Mouse (Mus musculus) neural tube, embryonic 12.5 days (tissue): ENCODE results near the gene Mad2l1bp. TPM values are rescaled to one million over a fixed set of nuclear protein-coding genes. Genes with fewer than 3 reads are reported as not detected.
A peak's percentile ranks its signal among the peaks of the same experiment; 100 is the strongest.

Experiments
- ATAC-seq: fragments of 200-750 bp; cut with Nextera tagmentation; 2 replicates; pipeline ENCODE4 v1.8.0; 2017; ENCODE audit warnings: low read depth, mild to moderate bottlenecking, moderate TSS enrichment, moderate library complexity; ENCODE audit not compliant: low FRiP score
- H3K27ac ChIP-seq: fragments of 300-500 bp; sonication (generic); 2 replicates; pipeline ENCODE4 v1.5.1; 2016
- H3K27me3 ChIP-seq: fragments of 300-500 bp; sonication (generic); replicated peaks from 2 replicates; pipeline ENCODE4 v1.6.1; 2016; ENCODE audit warnings: mild to moderate bottlenecking
- H3K36me3 ChIP-seq: fragments of 300-500 bp; sonication (generic); 2 replicates; pipeline ENCODE4 v1.6.1; 2016; ENCODE audit warnings: mild to moderate bottlenecking
- H3K4me1 ChIP-seq: fragments of 300-500 bp; sonication (generic); 2 replicates; pipeline ENCODE4 v1.6.1; 2016
- H3K4me2 ChIP-seq: fragments of 300-500 bp; sonication (generic); replicated peaks from 2 replicates; pipeline ENCODE4 v1.6.1; 2016; ENCODE audit warnings: mild to moderate bottlenecking
- H3K4me3 ChIP-seq: fragments of 300-500 bp; sonication (generic); 2 replicates; pipeline ENCODE4 v1.5.1; 2016
- H3K9ac ChIP-seq: fragments of 300-500 bp; sonication (generic); 2 replicates; pipeline ENCODE4 v1.6.1; 2016; ENCODE audit warnings: mild to moderate bottlenecking
- H3K9me3 ChIP-seq: fragments of 300-500 bp; sonication (generic); 2 replicates; pipeline ENCODE4 v1.6.1; 2016; ENCODE audit warnings: mild to moderate bottlenecking
- WGBS: fragments of 180-500 bp; shearing (Covaris S2); methylation state at CpG from one replicate; pipeline ENCODE4 v1.1.7; 2016; 5-methylcytosine and 5-hydroxymethylcytosine counted together
- polyA plus RNA-seq: library from polyadenylated mRNA; unstranded; fragments of >200 nt; fragmentation: Nextera tagmentation; extraction: Ambion mirVana; gene quantifications from 2 replicates; pipeline ENCODE4 v1.2.1, GENCODE M21; 2016

The Mad2l1bp gene
- 31.5 and 33.6 TPM in 2 replicates for polyA plus RNA-seq

DNA sequence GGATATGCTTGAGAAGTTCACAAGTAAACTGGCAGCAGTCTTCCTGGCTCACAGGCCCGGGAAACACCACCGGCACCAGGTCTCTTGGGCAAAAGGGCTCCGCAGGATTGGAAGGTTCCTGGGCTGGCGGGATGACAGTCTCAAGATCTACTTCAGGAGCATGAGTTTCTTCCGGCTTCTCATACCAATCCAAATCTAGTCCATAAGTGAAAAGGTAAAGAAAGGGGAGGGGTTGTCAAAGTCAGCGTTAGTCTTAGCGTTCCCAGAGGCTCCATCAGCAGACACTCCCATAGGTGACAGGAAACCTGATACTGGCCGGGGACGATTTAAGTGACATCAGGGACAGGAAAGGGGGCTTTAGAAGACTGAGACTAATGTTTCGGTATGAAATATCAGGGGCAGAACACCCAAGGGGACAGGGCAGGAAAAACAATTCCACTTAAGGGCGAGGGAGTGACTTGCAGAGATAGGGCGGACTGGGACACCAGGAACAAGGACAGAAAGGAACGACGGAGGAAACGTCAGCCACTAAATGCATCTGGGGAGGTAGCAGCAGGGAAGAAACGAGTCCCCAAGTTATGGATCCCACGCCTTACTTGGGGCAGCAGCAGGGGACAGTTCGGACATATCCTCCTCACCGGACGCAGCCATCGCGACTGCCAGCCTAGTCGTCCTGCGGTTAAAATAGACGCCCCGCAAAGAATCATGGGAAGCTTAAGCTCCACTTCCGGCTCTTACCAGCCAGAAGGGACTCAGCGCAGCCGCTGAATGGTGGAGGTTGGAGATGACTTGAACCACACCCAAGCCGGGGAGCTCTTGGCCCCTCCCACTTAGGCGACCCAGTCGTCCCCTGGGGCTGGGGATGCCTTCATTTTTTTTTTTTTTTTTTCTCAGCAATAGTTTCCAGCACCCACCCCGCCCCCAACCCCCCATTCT is at the start of gene Mad2l1bp:
Mad2l1bp (minus strand) TSS at position 707 of the 936 bp plus-strand sequence.
- Histone ChIP-seq H3K27me3 (no peaks in the 10 kb centered on the region), H3K9ac (peak within 1 kb of the TSS; percentile 73), H3K4me1 (peaks cover 12% of the 10 kb centered on the region), H3K4me3 (peak within 1 kb of the TSS; percentile 53), H3K4me2 (peak within 1 kb of the TSS; percentile 87), H3K27ac (no peak within 1 kb of the TSS), H3K36me3 (peaks cover 19% of the 10 kb centered on the region), H3K9me3 (no peaks in the 10 kb centered on the region)
- ATAC-seq: peak; percentile 92
- 8% methylated on average over 33 of the region's 33 CpGs for WGBS

DNA sequence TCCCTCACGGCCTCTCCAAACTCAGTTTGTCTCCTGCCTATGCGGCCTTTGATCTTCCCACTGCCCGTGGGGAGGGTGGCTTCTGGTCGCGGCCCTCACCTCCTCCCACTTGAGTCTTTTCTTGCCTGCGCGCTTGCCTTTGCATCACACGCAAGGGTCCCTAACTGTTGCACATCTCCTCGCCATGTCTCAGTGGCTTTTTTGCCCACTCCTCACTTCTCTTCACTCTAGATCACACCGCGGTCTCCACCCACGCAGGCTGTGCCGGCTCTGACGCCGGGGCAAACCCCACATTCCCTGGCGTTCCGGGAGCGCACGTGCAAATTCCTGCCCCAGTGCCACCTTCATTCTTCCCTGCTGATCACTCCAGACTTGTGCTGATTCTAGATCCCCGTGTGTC is 49.7 kb upstream of the Mad2l1bp start:
- WGBS: under 1% methylated on average over 20 of the region's 20 CpGs
- Histone ChIP-seq H3K36me3 (peaks cover 31% of the 10 kb centered on the region), H3K4me3 (peak overlapping the region; percentile 75), H3K9ac (peak overlapping the region; percentile 71), H3K4me2 (peak overlapping the region; percentile 86), H3K27ac (no peak overlapping the region), H3K27me3 (no peaks in the 10 kb centered on the region), H3K4me1 (peaks cover 22% of the 10 kb centered on the region), H3K9me3 (no peaks in the 10 kb centered on the region)
- ATAC-seq: peak; percentile 34; the same call in 1 of the 2 replicates

GRCm38 (mm10) chr17:46202421-46203071 is 49.2 kb upstream of the Mad2l1bp start, which contains the start of the genes Polh and Xpo5:
TSS of gene Polh (minus strand) at chr17:46202645.
TSS of gene Xpo5 (plus strand) at chr17:46202782.
- under 1% methylated on average over 58 of the region's 66 CpGs for WGBS
- peak; percentile 95 for ATAC-seq
- peak within 1 kb of the TSS; percentile 71 for H3K9ac ChIP-seq
- peak within 1 kb of the TSS; percentile 86 for H3K4me2 ChIP-seq
- peak within 1 kb of the TSS; percentile 75 for H3K4me3 ChIP-seq
- H3K36me3 ChIP-seq: peaks cover 30% of the 10 kb centered on the region
- no peaks in the 10 kb centered on the region for H3K9me3 ChIP-seq
- H3K27me3 ChIP-seq: no peaks in the 10 kb centered on the region
- peak within 1 kb of the TSS; percentile 50; the same call in 1 of the 2 replicates for H3K27ac ChIP-seq
- peaks cover 22% of the 10 kb centered on the region for H3K4me1 ChIP-seq

DNA sequence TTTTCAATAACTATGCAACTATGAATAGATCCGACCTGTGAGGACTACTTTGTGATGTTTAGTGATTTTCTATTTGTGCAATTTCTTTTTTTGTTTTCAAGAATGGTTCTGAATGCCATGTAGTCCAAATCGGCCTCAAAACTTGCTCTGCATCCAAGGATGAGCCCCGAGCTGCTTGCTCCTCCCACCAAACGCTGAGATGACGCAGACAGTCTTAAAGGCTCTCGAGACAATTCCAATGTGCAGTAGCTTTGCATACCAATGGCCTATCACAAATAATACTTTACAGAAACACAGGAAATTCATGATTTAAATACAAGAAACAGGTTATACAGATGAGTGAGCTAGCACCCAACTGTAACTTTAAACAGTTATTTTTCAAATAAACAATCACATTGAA is 47.8 kb upstream of the Mad2l1bp start:
- H3K9me3 ChIP-seq: no peaks in the 10 kb centered on the region
- no peak for ATAC-seq
- H3K27me3 ChIP-seq: no peaks in the 10 kb centered on the region
- H3K4me1 ChIP-seq: peaks cover 22% of the 10 kb centered on the region
- no peak overlapping the region for H3K9ac ChIP-seq
- 70% methylated on average over 6 of the region's 6 CpGs for WGBS
- H3K4me3 ChIP-seq: no peak overlapping the region
- H3K36me3 ChIP-seq: peaks cover 30% of the 10 kb centered on the region
- H3K27ac ChIP-seq: no peak overlapping the region
- H3K4me2 ChIP-seq: peak overlapping the region; percentile 86

- ATAC-seq: no peak
- no peak overlapping the region for H3K4me2 ChIP-seq
- no peak overlapping the region for H3K27ac ChIP-seq
- WGBS: 94% methylated on average over 2 of the region's 2 CpGs
- H3K36me3 ChIP-seq: peaks cover 80% of the 10 kb centered on the region
- H3K27me3 ChIP-seq: no peaks in the 10 kb centered on the region
- no peak overlapping the region for H3K9ac ChIP-seq
- no peaks in the 10 kb centered on the region for H3K4me1 ChIP-seq
- no peaks in the 10 kb centered on the region for H3K9me3 ChIP-seq
- H3K4me3 ChIP-seq: no peak overlapping the region
Measured at GRCm38 (mm10) chr17:46188829-46189228, 35.5 kb upstream of the Mad2l1bp start.

- no peaks in the 10 kb centered on the region for H3K9me3 ChIP-seq
- 87% methylated on average over 4 of the region's 4 CpGs for WGBS
- no peak for ATAC-seq
- no peak overlapping the region for H3K4me3 ChIP-seq
- no peak overlapping the region for H3K27ac ChIP-seq
- no peaks in the 10 kb centered on the region for H3K27me3 ChIP-seq
- no peak overlapping the region for H3K9ac ChIP-seq
- H3K4me2 ChIP-seq: no peak overlapping the region
- no peaks in the 10 kb centered on the region for H3K4me1 ChIP-seq
- H3K36me3 ChIP-seq: peaks cover 88% of the 10 kb centered on the region
Measured at GRCm38 (mm10) chr17:46182273-46182672, 28.9 kb upstream of the Mad2l1bp start.

DNA sequence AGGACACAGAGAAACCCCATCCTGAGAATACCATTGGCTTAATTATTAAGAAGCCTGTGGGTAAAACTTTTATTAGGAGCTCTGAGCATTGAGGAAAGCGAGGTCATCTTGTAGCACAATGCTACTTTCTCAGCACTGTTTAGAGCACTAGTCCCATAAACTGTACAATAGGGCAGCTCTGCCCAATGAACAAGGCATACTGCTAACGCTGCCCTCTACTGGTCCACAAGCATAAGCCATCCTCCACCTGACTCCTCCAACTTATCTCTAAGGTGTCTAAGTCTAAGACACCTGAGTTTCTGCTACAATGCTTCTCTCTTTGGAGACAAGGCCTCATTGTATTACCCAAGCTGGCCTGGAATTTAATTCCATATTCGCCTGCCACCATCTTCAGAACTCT is 17.2 kb upstream of the Mad2l1bp start:
- Histone ChIP-seq H3K36me3 (peaks cover 76% of the 10 kb centered on the region), H3K27ac (no peak overlapping the region), H3K4me1 (no peaks in the 10 kb centered on the region), H3K4me3 (no peak overlapping the region), H3K9me3 (no peaks in the 10 kb centered on the region), H3K27me3 (no peaks in the 10 kb centered on the region), H3K9ac (no peak overlapping the region), H3K4me2 (no peak overlapping the region)
- no peak for ATAC-seq
- 72% methylated on average over 3 of the region's 3 CpGs for whole genome bisulfite sequencing

DNA sequence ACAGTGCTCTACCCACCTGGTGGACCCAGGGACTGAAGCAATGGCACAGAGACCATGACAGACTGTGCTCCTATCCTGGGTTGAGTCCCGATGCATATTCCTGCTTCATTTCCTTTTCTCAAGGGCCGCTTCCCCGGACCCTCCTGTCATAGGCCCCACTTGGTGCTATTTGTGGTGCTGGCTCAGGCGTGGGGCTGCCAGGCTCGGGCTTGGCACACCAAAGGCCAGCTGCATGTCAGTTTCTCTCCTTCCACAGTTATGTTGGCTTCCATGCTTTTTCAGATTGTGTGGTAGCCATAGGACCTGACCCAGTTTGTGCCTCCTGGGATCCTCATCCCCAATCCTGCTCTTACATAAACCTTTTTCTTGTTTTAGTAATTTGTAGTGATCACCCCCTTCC is 15.4 kb upstream of the Mad2l1bp start:
- Histone ChIP-seq H3K27ac (no peak overlapping the region), H3K9me3 (no peaks in the 10 kb centered on the region), H3K27me3 (no peaks in the 10 kb centered on the region), H3K4me2 (no peak overlapping the region), H3K9ac (no peak overlapping the region; the same call in 1 of the 2 replicates), H3K4me1 (no peaks in the 10 kb centered on the region), H3K4me3 (no peak overlapping the region), H3K36me3 (peaks cover 84% of the 10 kb centered on the region)
- WGBS: 87% methylated on average over 5 of the region's 5 CpGs
- ATAC-seq: no peak

DNA sequence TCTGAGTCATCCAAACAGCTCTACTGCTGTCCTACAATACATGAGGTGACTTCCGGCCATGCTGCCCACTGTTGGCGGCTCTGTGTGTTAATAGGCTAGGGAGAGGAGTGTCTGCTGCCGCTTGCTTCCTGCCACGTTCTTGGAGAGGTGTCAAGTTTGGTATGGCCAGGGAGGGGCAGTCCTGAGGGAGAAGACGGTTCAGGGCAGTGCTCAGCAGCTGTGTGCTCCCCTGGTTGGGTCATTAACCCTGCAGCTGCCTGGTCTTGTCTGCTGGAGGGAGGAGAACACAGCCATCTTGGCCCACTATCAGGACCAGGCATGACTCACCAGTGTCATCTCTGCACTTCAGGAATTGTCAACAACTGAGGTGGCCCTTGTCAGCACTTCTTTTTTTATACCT is 15.0 kb upstream of the Mad2l1bp start:
- Histone ChIP-seq H3K4me2 (no peak overlapping the region), H3K9me3 (no peaks in the 10 kb centered on the region), H3K27ac (no peak overlapping the region), H3K36me3 (peaks cover 86% of the 10 kb centered on the region), H3K9ac (no peak overlapping the region; the same call in 1 of the 2 replicates), H3K4me3 (no peak overlapping the region), H3K27me3 (no peaks in the 10 kb centered on the region), H3K4me1 (no peaks in the 10 kb centered on the region)
- WGBS: 61% methylated on average over 5 of the region's 5 CpGs
- no peak for ATAC-seq

DNA sequence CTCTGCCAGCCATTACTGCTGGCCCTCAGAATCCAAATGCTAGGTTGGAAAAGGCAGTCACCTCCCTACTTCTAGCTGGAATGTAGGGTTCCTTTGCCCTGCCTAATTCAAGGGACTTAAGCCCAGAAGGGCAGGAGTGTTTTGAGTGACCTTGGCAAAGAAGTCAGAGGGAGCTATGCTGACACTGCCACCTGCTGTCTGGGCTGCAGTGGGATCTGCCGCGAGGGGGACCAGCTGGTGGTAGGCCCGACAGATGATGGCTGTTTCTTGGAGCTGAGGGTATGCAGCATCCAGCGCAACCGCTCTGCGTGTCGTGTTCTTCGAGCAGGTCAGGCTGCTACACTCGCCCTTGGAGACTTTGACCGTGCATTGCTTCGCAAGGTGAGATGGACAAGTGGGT is 13.7 kb upstream of the Mad2l1bp start:
- no peak overlapping the region for H3K9ac ChIP-seq
- WGBS: 82% methylated on average over 11 of the region's 11 CpGs
- peaks cover 10% of the 10 kb centered on the region; the same call in 1 of the 2 replicates for H3K4me1 ChIP-seq
- H3K36me3 ChIP-seq: peaks cover 78% of the 10 kb centered on the region
- no peaks in the 10 kb centered on the region for H3K27me3 ChIP-seq
- no peak overlapping the region for H3K27ac ChIP-seq
- H3K9me3 ChIP-seq: no peaks in the 10 kb centered on the region
- H3K4me3 ChIP-seq: no peak overlapping the region
- no peak overlapping the region for H3K4me2 ChIP-seq
- ATAC-seq: no peak

DNA sequence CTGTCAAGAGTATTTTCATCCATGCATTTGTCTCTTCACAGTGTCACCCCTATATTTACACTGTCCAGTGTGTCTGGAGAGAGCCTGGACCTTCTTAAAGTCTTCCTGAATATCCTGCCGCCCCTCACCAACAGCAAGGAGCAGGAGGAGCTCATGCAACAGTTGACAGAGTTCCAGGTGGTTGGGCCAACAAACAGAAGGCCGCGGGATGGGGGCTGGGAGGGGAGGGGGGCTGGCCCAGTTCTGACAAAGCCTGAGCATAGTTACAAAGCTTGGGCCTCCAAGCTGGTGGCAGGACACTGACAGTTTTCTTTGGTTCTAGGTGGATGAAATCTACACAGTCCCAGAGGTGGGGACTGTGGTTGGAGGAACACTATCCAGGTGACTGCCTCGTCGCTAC is 12.9 kb upstream of the Mad2l1bp start:
- Histone ChIP-seq H3K9me3 (no peaks in the 10 kb centered on the region), H3K4me1 (peaks cover 18% of the 10 kb centered on the region), H3K27me3 (no peaks in the 10 kb centered on the region), H3K9ac (no peak overlapping the region), H3K36me3 (peaks cover 73% of the 10 kb centered on the region), H3K27ac (no peak overlapping the region), H3K4me3 (no peak overlapping the region), H3K4me2 (no peak overlapping the region)
- WGBS: 90% methylated on average over 5 of the region's 5 CpGs
- ATAC-seq: no peak

- 92% methylated on average over 12 of the region's 12 CpGs for WGBS
- H3K4me1 ChIP-seq: peaks cover 18% of the 10 kb centered on the region
- no peak overlapping the region for H3K4me3 ChIP-seq
- no peak for ATAC-seq
- no peak overlapping the region for H3K9ac ChIP-seq
- no peak overlapping the region for H3K27ac ChIP-seq
- peaks cover 65% of the 10 kb centered on the region for H3K36me3 ChIP-seq
- no peak overlapping the region for H3K4me2 ChIP-seq
- H3K27me3 ChIP-seq: no peaks in the 10 kb centered on the region
- no peaks in the 10 kb centered on the region for H3K9me3 ChIP-seq
Measured at GRCm38 (mm10) chr17:46165460-46165859, 12.1 kb upstream of the Mad2l1bp start.
